Mouse (Mus musculus): ENCODE results near the gene Prrt4. TPM values are rescaled to one million over a fixed set of nuclear protein-coding genes. Genes with fewer than 3 reads are reported as not detected.
"Not testable (repeated sequence)": the region's sequence is repeated elsewhere in the genome, so short reads cannot be mapped to it uniquely, and the experiment has no call there.

The Prrt4 gene
- total RNA-seq, 2 experiments from 2014 or later: 3.2 to 3.6 TPM

DNA sequence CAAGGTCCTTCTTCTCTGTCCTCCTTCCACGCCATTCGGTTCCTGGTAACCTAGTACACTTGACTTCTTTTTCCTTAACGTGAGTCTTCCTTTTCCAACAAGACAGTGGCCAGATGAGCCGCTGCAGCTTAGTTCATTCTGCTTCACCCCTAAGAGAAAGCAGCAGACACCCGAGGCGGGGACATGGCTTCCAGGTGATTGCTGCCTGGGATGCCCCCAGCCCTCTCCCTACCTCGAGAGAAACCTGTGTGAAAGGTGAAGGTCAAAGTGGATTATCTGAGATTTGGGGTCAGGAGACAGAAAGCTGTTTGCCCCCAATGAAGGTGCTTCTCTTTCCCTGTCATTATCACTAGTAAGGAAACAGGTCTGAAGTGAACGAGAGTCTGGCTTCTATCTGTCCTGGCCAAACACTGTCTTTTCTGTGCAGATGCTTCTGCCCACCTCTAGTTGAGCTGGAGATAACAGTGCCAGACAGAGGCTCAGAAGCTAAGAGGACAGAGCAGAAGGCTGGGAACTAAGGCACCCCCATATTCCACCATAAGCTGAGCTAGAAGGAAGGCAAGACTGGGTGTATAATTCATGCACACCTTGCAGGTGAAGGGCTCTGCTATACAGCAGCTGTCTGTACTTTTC lies 20.0 kb upstream of the Prrt4 start:
- DNase-seq (ENCODE audit: extremely low spot score in 1 of 2, low spot score in 1 of 2): no peak

DNA sequence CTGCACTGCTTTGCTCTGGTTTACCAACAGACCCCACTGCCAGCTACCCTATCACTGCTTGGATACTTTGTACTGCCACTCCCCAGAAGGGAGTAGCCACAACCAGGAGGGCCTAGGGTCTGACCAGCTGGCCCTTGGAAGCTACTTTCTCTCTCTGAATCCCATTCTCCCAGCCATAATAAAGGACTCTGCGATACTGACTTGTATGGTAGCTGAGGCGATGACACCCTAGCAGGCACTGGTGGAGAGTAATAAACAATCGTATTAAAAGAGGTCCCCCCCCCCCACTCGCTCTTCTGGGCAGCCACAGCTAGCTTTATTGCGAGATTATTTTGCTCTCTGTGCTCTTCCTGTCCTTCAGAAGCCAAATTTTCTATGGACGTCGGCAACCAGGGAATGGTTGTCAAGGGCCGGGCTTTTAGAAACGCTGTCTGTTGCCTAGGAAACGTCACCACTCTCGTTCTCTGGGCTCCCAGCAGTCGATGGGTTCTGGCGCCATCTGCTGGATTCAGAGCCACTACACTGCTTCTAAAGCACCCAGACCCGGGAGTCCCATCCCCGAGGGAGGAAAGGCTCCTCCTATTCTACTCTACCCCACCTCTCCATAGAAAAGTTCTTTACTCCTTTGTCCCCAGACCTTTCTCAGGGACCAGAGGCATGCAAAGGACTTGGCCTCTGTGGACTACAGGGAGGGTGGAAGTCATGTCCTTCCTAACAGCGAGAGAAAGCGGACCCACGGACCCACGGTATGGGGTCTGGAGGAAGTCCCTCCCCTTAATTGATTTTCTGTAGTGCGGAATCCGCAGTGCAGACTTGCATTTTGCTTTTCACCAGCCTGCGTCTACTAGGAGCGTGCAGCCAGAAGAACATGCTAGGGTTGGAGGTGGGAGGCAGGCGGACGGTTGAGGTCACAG lies 19.2 kb upstream of the Prrt4 start:
- peak; percentile 79 to 94 for DNase-seq (ENCODE audit: extremely low spot score in 1 of 2, low spot score in 1 of 2)

DNA sequence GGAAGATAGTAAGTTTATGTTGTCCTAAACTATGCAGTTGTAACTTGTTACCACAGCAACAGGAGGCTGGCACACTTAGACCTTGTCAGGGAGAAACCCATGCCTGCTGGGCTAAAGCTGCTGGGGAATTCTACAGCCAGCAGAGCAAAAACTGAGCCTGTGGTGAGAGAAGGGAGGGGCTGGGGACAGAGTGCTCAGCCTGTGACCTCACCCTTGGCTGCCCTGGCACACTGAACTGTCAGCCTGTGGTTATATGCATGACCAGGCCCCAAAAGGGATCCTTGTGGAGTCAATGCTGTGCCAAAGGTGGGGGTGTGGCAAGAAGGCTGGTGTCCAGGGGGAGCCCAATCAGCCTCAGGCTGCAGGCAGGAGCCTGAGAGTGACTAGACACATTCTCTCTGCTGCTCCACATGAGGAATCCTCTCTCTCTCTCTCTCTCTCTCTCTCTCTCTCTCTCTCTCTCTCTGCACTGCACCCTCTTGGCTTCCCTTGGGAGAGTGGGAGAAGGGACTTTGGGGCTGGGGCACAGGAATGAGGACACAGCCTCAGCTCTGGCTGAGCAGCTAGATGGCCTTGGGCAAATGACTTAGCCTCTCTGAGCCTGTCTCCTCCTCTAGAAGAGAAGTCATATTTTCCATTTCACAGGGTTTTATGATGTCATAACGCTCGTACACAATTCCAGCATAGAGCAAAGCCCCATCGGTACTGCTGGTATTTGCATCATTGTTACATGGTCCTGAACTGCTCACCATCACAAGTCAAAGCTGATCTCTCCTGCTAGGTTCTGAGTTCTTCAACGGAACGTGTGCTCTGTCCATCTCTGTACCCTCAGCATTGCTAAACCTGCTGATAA lies 16.7 kb upstream of the Prrt4 start:
- DNase-seq (ENCODE audit: extremely low spot score in 1 of 2, low spot score in 1 of 2): peak in 1 of 2 experiments; percentile 5

DNA sequence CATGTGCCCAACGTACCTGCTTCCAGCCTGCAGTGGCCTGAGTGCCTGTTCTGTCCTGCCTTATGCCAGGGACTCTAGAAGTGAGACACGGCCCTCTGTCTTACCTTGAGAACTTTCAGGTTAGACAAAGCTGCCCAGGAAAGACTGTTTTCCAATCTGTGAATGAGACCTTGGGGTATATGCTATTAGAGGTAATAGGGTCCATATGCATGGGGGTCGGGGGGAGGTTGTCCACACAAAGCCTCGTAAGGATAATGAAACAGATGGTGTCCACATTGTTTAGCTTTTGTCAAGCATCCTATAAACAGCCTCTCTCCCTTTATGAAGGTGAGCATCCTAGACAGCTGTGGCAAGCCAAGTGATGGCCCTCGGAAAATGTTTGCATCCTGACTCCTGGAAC lies 15.8 kb upstream of the Prrt4 start:
- DNase-seq (ENCODE audit: extremely low spot score in 1 of 2, low spot score in 1 of 2): peak in 1 of 2 experiments; percentile 3

DNA sequence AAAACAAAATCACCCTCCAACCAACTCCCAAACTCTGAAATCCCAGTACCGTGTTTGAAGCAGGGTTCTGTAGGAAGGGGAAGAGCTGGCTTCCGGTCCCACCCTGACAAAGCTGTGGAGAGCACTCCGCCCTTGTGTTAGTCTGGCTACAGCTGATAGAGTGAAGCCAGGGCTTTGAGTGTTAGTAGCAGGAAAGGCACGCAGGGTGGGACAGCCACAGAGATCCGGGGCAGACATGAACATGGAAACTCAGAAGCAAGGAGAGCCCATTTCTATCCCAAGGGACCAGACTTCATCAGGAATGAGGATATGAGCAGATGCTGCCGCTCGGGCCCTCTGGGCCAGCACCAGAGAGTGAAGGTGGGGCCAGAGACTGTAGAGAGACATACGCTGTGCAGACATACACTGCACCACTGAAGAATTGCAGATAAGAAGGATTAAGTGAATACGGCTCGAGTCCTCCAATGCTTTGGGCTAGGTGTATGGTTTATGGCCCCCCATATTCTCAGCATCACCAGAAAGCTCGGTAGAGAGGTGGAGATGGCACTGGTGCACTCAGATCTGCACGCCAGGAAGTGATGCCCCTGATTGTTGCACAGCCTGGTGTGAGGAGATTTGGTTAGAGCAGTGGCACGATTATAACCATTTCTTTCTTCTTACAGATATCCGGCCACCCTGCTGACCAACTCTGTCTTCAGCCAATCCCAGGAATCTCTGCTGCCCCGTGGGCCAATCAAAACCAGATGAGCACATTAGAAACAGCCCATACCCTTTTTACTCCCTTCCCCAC lies 14.8 kb upstream of the Prrt4 start:
- DNase-seq (ENCODE audit: extremely low spot score in 1 of 2, low spot score in 1 of 2): no peak

DNA sequence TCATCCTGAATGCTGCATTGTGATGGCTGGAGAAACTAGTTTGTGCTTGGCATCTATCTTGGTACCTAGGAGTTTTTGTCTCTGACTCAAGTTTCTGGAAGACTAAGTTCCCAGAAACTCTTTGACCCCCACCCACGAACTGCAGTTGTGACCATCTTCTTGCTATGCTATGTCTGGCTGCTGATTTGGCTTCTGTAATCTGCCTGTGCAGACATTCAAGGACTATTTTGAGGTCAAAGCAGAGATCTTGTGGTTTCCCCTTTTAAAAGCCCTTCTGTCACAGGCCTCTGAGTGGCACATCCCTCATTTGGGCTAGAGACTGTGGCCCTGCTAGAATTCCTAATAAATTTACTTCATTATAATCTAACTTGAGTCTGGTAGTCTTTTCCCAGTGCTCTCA lies 8.6 kb upstream of the Prrt4 start:
- no peak for DNase-seq (ENCODE audit: extremely low spot score in 1 of 2, low spot score in 1 of 2)

DNA sequence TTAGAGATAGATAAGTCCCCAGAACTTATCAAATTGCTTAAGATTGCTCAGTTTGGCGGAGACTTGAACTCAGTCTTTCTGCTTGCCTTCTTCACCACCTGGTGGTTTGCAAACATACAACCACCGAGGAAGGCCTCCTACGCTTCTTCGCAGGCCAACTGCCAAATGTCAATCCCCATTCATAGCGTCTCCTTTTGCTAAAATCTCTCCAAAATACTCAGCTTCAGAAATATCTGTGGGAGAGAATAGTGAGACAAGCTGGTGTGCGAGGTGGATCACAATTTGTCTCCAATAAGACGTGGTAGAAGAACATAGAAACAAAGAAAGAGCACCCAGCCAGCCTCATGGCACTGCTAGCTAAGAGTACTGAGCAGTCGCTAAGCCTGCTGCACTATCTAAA lies 459 bp upstream of the Prrt4 start:
- peak; percentile 23 to 36 for DNase-seq (ENCODE audit: extremely low spot score in 1 of 2, low spot score in 1 of 2)

DNA sequence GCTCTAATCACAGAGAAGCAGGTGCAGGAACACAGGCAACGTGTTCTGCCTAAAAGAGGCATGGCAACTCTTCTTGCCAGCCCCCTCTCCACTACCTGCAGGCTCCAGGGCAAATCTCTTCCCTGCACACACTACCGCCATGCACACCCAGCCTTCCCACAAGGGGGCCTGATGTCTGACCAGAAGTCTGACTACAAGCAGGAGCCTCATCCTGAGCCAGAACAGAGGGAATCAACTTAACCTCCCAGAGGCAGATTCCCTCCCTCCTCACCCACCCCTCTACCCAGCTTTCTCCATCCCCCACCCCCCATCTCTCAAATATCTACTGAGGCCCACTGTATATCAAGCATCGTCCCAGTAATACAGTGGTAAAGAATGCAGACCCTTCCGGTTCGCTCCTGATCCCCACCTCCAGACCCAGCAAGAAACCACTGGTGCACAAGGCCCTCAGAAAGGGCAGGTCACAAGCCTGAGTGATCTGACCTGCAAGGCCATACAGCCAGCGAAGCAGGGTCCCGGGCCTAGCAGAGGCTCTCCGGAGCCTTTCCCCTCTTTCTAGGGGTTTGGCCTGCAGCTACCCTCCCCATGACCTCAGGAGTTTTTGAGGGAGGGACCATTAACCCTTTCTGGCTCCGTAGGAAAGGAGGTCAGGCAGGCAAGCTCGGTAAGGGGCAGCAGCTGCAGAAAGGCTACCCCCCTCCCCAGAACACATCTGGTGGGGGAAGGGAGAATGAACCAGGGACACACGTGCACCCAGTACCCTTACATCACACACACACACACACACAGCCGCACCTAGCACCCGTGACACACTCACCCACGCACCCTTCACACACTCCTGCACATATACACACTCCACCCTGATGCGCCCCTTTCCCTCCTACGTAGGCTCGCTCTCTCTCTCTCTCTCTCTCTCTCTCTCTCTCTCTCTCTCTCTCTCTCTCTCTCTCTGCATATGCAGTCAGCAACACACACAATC lies 1.2 kb downstream of the Prrt4 start:
- DNase-seq (ENCODE audit: extremely low spot score in 1 of 2, low spot score in 1 of 2): peak in 1 of 2 experiments; percentile 5

DNA sequence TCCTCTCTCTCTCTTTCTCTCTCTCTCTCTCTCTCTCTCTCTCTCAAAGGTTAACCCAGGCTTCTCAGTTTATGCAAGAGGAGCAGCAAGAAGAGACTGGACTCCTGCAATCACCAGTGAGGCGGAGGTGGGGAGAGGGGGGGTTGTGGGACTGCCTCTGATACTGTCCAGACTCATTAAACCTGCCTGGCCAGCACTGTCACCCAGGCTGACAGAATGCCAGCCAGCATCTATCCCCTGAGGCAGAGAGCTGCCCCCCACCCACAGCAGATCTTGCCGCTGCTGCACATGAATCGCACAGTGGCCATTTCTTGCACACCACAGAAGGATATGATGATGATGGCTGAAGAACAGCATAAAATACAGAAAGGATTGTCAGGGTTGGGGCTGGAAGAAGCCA lies 4.3 kb downstream of the Prrt4 start:
- DNase-seq (ENCODE audit: extremely low spot score in 1 of 2, low spot score in 1 of 2): no peak

DNA sequence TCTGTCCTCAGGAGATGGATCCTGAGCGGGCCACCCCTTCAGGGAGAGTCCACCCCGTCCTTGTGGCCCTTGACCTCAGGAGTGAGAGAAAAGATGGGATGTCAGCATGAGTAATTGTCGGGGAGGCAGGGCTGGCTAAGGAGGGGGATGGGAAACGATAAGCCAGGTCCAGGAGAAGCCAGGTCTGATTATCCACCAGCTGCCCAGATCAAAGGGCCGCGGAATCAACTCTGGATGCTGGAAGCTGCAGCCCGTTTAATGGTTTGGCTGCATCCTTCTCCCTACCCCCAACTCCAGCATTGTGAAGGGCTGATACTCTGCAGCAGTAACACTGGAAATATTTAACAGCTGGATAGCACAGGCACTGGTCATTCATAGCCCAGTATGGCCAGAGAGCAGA lies 5.0 kb downstream of the Prrt4 start:
- peak in 1 of 2 experiments; percentile 2 for DNase-seq (ENCODE audit: extremely low spot score in 1 of 2, low spot score in 1 of 2)

DNA sequence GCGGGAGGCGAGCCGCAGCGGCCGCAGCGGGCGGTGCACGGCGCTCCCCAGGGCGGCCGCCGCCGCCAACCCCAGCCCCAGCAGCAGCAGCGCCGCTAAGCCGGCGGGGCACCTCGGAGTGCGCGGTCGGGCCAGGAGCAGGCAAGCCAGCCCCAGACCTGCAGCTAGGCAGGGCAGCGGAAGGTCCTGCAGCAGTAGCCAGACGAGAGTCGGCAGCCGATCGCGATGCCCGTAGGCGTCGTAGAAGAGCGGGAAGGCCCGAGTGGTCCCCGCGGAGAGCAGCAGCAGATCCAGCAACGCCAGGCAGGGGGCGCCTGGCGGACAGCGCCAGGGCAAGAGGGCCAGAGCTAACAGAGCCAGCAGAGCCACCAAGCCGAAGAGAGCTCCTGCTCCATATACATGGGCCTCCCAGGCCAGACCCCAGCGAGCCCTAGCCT lies 8.4 kb downstream of the Prrt4 start:
- peak; percentile 66 to 69 for DNase-seq (ENCODE audit: extremely low spot score in 1 of 2, low spot score in 1 of 2)

DNA sequence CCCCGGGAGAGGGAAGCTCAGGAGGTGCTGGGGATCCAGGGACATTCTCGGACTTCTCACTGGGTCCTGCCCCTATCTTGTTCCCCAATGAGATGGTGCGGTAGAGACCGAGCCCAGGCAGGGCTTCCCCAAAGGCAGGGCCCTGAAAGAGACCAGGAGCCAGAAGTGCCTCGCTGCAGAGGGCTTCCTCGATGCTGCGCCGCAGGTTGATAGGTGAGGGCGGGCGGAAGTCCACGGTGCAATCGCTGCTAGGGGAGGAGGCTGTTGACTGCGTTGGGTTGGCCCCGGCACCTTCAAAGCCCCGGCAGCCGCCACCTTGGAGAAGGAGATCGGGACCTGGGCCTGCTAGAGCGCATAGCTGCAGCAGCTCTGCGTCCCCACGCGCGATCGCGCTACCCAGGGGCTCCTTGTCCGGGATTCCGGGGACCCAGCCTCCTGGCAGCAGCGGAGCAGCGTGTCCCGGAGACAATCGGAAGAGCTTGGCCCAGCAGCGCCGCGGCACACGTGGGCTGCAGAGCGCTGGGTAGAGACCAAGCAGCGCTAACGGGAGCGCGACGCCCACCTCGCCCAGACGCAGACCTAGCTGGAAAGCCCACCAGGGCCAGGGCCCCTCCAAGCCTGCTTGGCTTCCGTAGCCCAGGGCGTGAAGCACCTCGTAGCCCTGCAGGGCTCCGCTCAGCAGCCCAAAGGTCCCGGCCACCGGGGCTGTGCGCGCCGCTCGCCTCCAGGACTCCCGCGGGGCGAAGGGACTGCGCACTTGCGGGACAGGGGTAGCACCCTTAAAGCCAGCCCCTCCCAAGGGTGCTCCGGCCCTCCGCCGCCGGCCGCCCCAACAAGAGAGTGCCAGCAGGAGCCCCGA lies 9.1 kb downstream of the Prrt4 start:
- peak in 1 of 2 experiments; percentile 30 for DNase-seq (ENCODE audit: extremely low spot score in 1 of 2, low spot score in 1 of 2)

DNA sequence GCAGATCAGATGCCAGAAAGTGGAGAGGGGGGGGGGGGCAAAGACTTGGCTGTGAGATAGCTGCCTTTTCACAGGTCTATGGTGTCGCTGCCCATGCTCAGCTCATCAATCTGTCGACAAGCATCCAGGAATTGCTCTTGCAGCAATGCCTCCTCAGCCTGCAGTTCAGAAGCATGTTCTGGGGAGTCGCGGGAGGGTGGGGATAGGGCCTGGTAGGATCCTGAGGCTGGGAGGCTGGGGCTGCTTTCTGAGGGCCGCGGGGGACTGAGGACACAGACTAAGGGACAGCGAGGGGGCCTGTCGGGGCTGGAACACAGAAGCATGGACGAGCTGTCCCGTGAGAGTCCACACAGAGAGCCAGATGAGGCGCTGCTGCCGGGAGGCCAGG lies 9.7 kb downstream of the Prrt4 start:
- DNase-seq (ENCODE audit: extremely low spot score in 1 of 2, low spot score in 1 of 2): no peak

DNA sequence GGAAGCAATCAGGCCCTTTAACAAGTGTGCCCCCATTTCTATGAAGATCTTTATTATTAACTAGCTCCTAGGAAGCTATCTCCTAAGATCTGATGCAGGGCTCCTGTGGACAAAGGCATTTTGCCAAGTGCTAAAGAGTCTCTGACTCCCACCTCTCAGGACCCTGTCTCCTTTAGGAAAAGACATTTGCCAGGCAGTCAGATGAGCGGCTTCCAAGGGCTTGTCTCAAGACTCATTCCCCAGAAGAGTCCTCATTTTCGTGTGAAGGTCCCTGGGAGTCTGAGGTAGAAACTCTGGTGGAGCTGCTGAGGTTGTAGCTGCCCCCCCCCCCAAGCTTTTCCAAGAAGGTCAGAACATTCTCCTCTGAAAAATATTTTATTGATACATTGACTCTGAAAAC lies 10.5 kb downstream of the Prrt4 start:
- DNase-seq (ENCODE audit: extremely low spot score in 1 of 2, low spot score in 1 of 2): no peak

DNA sequence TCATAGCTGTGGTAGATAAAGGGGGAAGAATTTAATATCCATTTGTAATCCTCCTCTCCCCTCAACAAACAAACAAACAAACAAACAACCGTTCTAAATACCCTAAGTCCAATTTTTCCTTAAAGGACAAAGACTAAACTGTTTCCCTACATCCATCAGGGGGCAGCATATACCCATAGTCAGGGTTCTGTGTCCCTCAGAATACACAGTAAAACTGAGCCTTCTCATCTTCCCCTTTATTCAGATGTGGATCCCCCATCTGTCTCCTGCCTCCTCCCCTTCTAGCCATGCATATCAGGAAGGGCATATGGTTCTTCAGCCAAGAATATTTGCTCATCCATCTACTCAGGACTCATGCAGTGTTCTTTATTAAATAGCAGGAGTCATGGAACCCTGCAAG lies 13.2 kb downstream of the Prrt4 start:
- no peak for DNase-seq (ENCODE audit: extremely low spot score in 1 of 2, low spot score in 1 of 2)

DNA sequence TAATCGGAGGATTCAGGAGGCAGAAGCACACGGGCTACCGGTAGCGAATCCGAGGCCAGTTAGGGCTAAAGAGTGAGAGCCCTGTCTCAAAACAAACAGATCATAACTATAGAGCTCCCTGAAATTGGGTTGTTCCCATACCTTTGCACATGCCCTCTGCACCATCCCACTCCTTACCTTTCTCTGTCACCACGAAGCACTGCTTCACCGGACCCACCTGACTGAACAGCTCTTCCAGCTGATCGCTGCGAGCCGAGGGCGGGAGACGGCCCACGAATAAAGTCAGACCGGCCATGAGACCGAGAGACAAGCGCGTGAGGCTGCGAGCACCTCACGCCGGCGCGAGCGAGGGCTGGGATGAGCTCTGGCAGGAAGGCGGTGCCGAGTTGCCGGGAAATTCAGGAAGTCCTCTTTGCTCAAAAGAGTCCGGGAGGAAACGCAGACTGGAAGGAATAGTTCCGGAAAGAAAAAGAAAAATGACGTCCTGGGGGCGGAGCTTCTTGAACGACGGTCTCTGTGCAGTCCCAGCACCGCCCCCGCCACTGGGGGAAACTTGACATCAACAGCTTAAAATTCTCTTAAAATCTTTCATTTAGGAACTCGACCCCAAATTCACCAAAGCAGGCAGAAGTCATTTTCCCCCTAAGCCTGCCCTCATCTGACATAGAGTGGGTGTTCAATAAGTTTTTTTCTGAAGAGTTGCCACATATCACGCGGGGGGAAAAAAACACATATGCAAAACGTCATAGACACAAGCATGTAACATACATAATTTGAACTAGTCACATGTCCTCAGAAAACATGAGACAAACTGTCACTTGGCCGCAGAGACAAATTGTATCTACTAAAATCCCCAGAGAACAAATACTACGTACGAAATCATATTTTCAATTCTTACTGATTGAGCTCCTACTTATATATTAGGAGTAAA lies 14.8 kb downstream of the Prrt4 start, which contains the start of gene Rbm28:
Gene Rbm28 (minus strand): TSS at position 693 of the 931 bp plus-strand sequence.
- DNase-seq (ENCODE audit: extremely low spot score in 1 of 2, low spot score in 1 of 2): peak; percentile 77 to 81

DNA sequence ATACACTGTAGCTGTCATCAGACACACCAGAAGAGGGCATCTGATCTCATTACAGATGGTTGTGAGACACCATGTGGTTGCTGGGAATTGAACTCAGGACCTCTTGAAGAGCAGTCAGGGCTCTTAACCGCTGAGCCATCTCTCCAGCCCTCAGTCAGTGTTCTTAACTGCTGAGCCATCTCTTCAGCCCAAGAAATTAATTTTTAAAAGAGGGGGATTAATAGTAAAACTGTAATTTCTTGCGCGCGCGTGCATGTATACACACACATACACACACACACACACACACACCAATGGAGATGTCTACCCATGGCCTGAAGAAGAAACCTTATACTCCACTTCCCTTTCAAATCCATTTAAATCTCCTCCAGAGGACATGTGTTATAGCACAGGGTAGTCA lies 18.1 kb downstream of the Prrt4 start:
- not testable (repeated sequence) for DNase-seq (ENCODE audit: extremely low spot score in 1 of 2, low spot score in 1 of 2)

All from layer of hippocampus, postnatal 25 days (tissue).